Mouse (Mus musculus): ENCODE data around the gene Mlycd. TPM values are rescaled to one million over a fixed set of nuclear protein-coding genes. Genes with fewer than 3 reads are reported as not detected.
"Not testable (repeated sequence)": the region's sequence is repeated elsewhere in the genome, so short reads cannot be mapped to it uniquely, and the experiment has no call there.

The Mlycd gene
- polyA plus RNA-seq, 1 experiment from 2014 or later = 16.6 TPM

DNA sequence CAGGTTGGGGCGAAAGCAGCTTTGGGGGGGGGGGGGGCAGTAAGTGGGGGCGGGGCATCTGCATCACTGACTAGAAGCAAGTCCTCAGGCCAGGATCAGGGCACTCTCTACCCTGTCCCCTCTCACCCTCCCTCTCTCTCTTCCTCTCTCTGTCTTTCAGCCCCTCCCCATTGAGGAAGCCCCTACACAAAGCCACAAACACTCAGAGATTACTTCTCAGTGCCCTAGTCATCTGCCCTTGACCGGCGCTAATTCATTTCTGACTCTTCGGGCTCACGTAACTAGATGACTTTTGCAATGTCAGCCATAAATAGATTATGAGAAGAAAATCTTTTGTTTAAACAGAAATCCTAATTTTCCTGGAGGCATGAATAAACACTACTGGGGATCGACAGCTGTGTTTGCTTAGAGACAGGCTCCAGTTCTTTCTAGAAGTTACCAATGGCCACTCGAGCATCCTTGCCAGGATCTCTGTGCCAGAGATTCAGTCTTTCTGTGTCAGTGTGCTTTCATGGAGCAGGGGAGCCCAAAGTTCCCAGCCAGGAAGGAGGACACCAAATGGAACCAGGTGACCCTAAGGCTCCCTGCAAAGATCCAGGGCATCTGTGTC lies 33.9 kb upstream of the Mlycd start:
- Histone ChIP-seq H3K27ac (ENCODE audit: low read depth, low read length) (no peak overlapping the region), H3K9me3 (replicated peaks; ENCODE audit: control insufficient read depth, low read length) (no peaks in the 10 kb centered on the region), H3K9ac (ENCODE audit: low read length) (no peak overlapping the region), H3K4me1 (ENCODE audit: control insufficient read depth, insufficient read depth, low read length) (no peaks in the 10 kb centered on the region), H3K4me3 (ENCODE audit: low read depth, low read length) (no peak overlapping the region), H3K36me3 (ENCODE audit: control insufficient read depth, insufficient read depth, low read length) (no peaks in the 10 kb centered on the region), H3K27me3 (replicated peaks; ENCODE audit: control insufficient read depth, insufficient read depth, low read length) (no peaks in the 10 kb centered on the region), H3K4me2 (ENCODE audit: low read length) (no peak overlapping the region)
- ATAC-seq (no peak), DNase-seq (ENCODE audit: low spot score) (no peak)
- WGBS = 73% methylated on average over 8 of the region's 8 CpGs

DNA sequence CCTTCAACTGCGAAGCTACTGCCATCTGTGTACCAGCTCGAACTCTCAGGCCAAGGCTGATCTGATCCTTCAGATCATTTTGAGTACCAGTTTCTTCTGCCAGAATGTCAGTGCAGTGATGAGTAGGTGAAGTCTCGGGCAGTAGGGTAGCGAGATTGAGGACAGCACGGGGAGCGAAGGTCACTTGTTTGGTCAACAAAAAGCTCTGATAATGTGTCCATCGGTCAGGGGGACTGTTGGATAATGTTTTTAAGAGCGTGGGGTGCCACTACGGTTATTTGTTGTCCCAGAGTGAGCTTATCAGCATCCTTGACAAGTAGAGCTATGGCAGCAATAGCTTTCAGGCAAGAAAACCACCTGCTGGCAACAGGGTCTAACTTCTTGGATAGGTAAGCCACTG lies 20.0 kb upstream of the Mlycd start:
- not testable (repeated sequence) for H3K4me3 ChIP-seq (ENCODE audit: low read depth, low read length); H3K36me3 ChIP-seq (ENCODE audit: control insufficient read depth, insufficient read depth, low read length); H3K27me3 ChIP-seq (replicated peaks; ENCODE audit: control insufficient read depth, insufficient read depth, low read length); H3K27ac ChIP-seq (ENCODE audit: low read depth, low read length); ATAC-seq; H3K4me2 ChIP-seq (ENCODE audit: low read length); DNase-seq (ENCODE audit: low spot score); H3K4me1 ChIP-seq (ENCODE audit: control insufficient read depth, insufficient read depth, low read length); H3K9ac ChIP-seq (ENCODE audit: low read length); H3K9me3 ChIP-seq (replicated peaks; ENCODE audit: control insufficient read depth, low read length)
- WGBS = 87% methylated on average over 9 of the region's 9 CpGs

- 62% methylated on average over 7 of the region's 7 CpGs for WGBS
- H3K27ac ChIP-seq (ENCODE audit: low read depth, low read length) = no peak overlapping the region
- H3K4me3 ChIP-seq (ENCODE audit: low read depth, low read length) = no peak overlapping the region
- no peak overlapping the region for H3K9ac ChIP-seq (ENCODE audit: low read length)
- H3K27me3 ChIP-seq (replicated peaks; ENCODE audit: control insufficient read depth, insufficient read depth, low read length) = no peaks in the 10 kb centered on the region
- no peaks in the 10 kb centered on the region for H3K9me3 ChIP-seq (replicated peaks; ENCODE audit: control insufficient read depth, low read length)
- no peaks in the 10 kb centered on the region for H3K36me3 ChIP-seq (ENCODE audit: control insufficient read depth, insufficient read depth, low read length)
- H3K4me2 ChIP-seq (ENCODE audit: low read length) = no peak overlapping the region
- ATAC-seq (no peak), DNase-seq (ENCODE audit: low spot score) (no peak)
- no peaks in the 10 kb centered on the region for H3K4me1 ChIP-seq (ENCODE audit: control insufficient read depth, insufficient read depth, low read length)
Observed at GRCm38 (mm10) chr8:119378476-119378875, 16.2 kb upstream of the Mlycd start.

DNA sequence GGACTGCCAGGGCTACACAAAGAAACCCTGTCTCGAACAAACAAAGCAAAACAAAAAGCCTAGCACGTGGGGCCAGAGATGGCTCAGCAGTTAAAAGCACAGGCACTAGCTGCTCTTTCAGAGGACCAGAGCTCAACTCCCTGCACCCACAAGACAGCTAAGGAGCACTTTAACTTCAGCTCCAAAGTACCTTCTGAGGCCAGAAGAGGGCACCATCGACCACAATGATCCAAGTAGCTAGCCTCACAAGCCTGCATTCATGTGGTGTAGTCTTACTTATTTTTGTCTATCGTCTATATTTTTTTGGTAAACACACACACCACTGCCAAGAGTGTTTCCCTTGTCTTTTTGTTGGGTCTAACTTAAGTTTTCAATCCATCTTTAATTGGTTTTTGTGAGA lies 14.1 kb upstream of the Mlycd start:
- WGBS = 29% methylated on average over 4 of the region's 4 CpGs
- DNase-seq (ENCODE audit: low spot score) (peak; percentile 32), ATAC-seq (no peak)
- Histone ChIP-seq H3K27me3 (replicated peaks; ENCODE audit: control insufficient read depth, insufficient read depth, low read length) (no peaks in the 10 kb centered on the region), H3K4me1 (ENCODE audit: control insufficient read depth, insufficient read depth, low read length) (no peaks in the 10 kb centered on the region), H3K9me3 (replicated peaks; ENCODE audit: control insufficient read depth, low read length) (no peaks in the 10 kb centered on the region), H3K4me3 (ENCODE audit: low read depth, low read length) (no peak overlapping the region), H3K9ac (ENCODE audit: low read length) (no peak overlapping the region), H3K4me2 (ENCODE audit: low read length) (no peak overlapping the region), H3K27ac (ENCODE audit: low read depth, low read length) (no peak overlapping the region), H3K36me3 (ENCODE audit: control insufficient read depth, insufficient read depth, low read length) (no peaks in the 10 kb centered on the region)

DNA sequence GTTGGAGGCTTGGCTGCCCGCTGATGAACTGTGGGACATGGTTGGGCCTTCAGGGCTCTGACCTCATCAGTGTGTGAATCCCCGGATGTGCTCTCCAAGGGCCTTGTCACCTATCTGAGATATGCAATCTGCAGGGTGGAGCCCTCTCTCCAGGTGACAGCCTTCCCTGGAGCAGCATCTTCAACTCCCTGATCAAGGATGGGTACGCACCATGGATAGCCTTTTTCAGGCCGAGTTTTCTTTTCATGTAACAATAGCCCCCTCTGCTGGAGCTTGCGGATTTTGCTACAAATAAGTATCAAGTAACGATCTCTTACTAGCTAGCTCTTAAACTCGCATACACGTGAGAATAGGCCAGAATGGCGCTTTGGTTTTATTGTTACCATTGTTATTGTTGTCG lies 10.2 kb upstream of the Mlycd start:
- 24% methylated on average over 10 of the region's 10 CpGs for WGBS
- H3K27me3 ChIP-seq (replicated peaks; ENCODE audit: control insufficient read depth, insufficient read depth, low read length) = no peaks in the 10 kb centered on the region
- H3K4me1 ChIP-seq (ENCODE audit: control insufficient read depth, insufficient read depth, low read length) = no peaks in the 10 kb centered on the region
- no peak overlapping the region for H3K4me3 ChIP-seq (ENCODE audit: low read depth, low read length)
- DNase-seq (ENCODE audit: low spot score) = peak; percentile 90
- H3K9ac ChIP-seq (ENCODE audit: low read length) = no peak overlapping the region
- no peaks in the 10 kb centered on the region for H3K9me3 ChIP-seq (replicated peaks; ENCODE audit: control insufficient read depth, low read length)
- no peak for ATAC-seq
- no peak overlapping the region for H3K4me2 ChIP-seq (ENCODE audit: low read length)
- no peak overlapping the region for H3K27ac ChIP-seq (ENCODE audit: low read depth, low read length)
- no peaks in the 10 kb centered on the region for H3K36me3 ChIP-seq (ENCODE audit: control insufficient read depth, insufficient read depth, low read length)

DNA sequence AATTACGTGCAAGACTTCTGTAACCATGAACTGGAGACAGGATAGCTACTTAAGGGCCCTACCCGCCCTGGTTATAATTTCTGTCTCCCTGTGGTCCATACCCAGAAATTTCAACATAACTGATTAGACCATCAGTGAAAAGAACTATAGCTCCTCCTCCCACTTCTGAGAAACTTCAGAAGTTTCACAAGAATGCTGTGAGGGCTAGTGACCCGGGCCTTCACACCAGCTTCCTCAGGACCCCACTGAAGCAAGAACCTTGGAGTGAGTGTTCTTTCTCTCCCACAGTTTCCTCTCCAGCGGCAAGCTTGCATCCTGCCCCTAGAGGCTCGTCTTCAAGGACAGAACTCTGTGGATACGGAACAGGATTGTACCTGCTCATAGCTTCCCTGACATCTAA lies 8.8 kb upstream of the Mlycd start:
- H3K4me1 ChIP-seq (ENCODE audit: control insufficient read depth, insufficient read depth, low read length) = no peaks in the 10 kb centered on the region
- DNase-seq (ENCODE audit: low spot score) (no peak), ATAC-seq (no peak)
- no peak overlapping the region for H3K4me2 ChIP-seq (ENCODE audit: low read length)
- H3K27ac ChIP-seq (ENCODE audit: low read depth, low read length) = no peak overlapping the region
- H3K36me3 ChIP-seq (ENCODE audit: control insufficient read depth, insufficient read depth, low read length) = no peaks in the 10 kb centered on the region
- no peaks in the 10 kb centered on the region for H3K27me3 ChIP-seq (replicated peaks; ENCODE audit: control insufficient read depth, insufficient read depth, low read length)
- H3K4me3 ChIP-seq (ENCODE audit: low read depth, low read length) = no peak overlapping the region
- 70% methylated on average over 6 of the region's 6 CpGs for WGBS
- no peaks in the 10 kb centered on the region for H3K9me3 ChIP-seq (replicated peaks; ENCODE audit: control insufficient read depth, low read length)
- no peak overlapping the region for H3K9ac ChIP-seq (ENCODE audit: low read length)

GRCm38 (mm10) chr8:119386988-119387387 lies 7.7 kb upstream of the Mlycd start:
- H3K4me2 ChIP-seq (ENCODE audit: low read length) = no peak overlapping the region
- no peak for DNase-seq (ENCODE audit: low spot score)
- 76% methylated on average over 6 of the region's 6 CpGs for WGBS
- no peak overlapping the region for H3K9ac ChIP-seq (ENCODE audit: low read length)
- no peaks in the 10 kb centered on the region for H3K4me1 ChIP-seq (ENCODE audit: control insufficient read depth, insufficient read depth, low read length)
- ATAC-seq = no peak
- no peaks in the 10 kb centered on the region for H3K36me3 ChIP-seq (ENCODE audit: control insufficient read depth, insufficient read depth, low read length)
- no peak overlapping the region for H3K27ac ChIP-seq (ENCODE audit: low read depth, low read length)
- H3K27me3 ChIP-seq (replicated peaks; ENCODE audit: control insufficient read depth, insufficient read depth, low read length) = no peaks in the 10 kb centered on the region
- no peaks in the 10 kb centered on the region for H3K9me3 ChIP-seq (replicated peaks; ENCODE audit: control insufficient read depth, low read length)
- H3K4me3 ChIP-seq (ENCODE audit: low read depth, low read length) = no peak overlapping the region

GRCm38 (mm10) chr8:119394097-119394496 lies 581 bp upstream of the Mlycd start:
- Histone ChIP-seq H3K9ac (ENCODE audit: low read length) (peak overlapping the region; percentile 90), H3K27ac (ENCODE audit: low read depth, low read length) (peak overlapping the region; percentile 87), H3K4me2 (ENCODE audit: low read length) (peak overlapping the region; percentile 98), H3K36me3 (ENCODE audit: control insufficient read depth, insufficient read depth, low read length) (no peaks in the 10 kb centered on the region), H3K27me3 (replicated peaks; ENCODE audit: control insufficient read depth, insufficient read depth, low read length) (no peaks in the 10 kb centered on the region), H3K4me1 (ENCODE audit: control insufficient read depth, insufficient read depth, low read length) (peaks cover 7% of the 10 kb centered on the region), H3K4me3 (ENCODE audit: low read depth, low read length) (peak overlapping the region; percentile 78), H3K9me3 (replicated peaks; ENCODE audit: control insufficient read depth, low read length) (no peaks in the 10 kb centered on the region)
- no peak for DNase-seq (ENCODE audit: low spot score)
- WGBS = 69% methylated on average over 9 of the region's 9 CpGs
- ATAC-seq = peak; percentile 4; the same call in 1 of the 2 replicates

DNA sequence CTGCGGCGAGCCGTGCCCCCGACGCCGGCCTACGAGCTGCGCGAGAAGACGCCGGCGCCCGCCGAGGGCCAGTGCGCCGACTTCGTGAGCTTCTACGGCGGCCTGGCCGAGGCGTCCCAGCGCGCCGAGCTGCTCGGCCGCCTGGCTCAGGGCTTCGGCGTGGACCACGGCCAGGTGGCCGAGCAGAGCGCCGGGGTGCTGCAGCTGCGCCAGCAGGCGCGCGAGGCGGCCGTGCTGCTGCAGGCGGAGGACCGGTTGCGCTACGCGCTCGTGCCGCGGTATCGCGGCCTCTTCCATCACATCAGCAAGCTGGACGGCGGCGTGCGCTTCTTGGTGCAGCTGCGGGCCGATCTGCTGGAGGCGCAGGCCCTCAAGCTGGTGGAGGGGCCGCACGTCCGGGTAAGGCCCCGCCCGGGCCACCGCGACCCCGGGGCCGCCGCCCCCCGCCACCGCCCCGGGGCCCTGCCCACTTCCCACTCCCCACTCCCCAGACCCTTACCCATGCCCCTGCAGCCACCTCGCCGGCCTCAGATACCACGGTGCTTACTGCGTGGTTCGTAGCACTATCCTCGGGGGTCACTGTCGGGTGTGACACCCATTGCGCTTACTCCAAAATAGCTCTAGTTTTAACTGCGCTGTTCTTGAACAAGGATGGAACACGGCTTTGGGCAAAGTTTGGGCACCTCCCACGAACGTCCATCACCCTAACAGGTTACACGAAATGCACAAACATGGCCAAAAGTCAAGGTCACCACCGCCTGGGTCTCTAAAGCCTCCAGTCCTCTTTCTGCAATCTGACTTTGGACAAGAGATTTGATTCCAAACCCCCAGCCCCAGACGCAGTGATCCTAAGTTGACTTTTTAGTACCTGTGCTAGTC lies 633 bp downstream of the Mlycd start:
- Histone ChIP-seq H3K4me3 (ENCODE audit: low read depth, low read length) (peak overlapping the region; percentile 78), H3K4me1 (ENCODE audit: control insufficient read depth, insufficient read depth, low read length) (peaks cover 7% of the 10 kb centered on the region), H3K27me3 (replicated peaks; ENCODE audit: control insufficient read depth, insufficient read depth, low read length) (no peaks in the 10 kb centered on the region), H3K4me2 (ENCODE audit: low read length) (peak overlapping the region; percentile 98), H3K9me3 (replicated peaks; ENCODE audit: control insufficient read depth, low read length) (no peaks in the 10 kb centered on the region), H3K9ac (ENCODE audit: low read length) (peak overlapping the region; percentile 90), H3K27ac (ENCODE audit: low read depth, low read length) (peak overlapping the region; percentile 87), H3K36me3 (ENCODE audit: control insufficient read depth, insufficient read depth, low read length) (no peaks in the 10 kb centered on the region)
- ATAC-seq (peak; percentile 65), DNase-seq (ENCODE audit: low spot score) (no peak)
- 7% methylated on average over 76 of the region's 83 CpGs for WGBS

Data from forebrain, embryonic 14.5 days (tissue).